ENCODE assay signal across 12 mouse cellular contexts in genomic region chr1:107000424-107000823, GRCm38 (mm10). TPM values are rescaled to one million over a fixed set of nuclear protein-coding genes. Genes with fewer than 3 reads are reported as not detected.
DNase-seq lines count a peak whose midpoint lies in the region; ATAC-seq and TF ChIP-seq lines count a peak whose summit lies in the region.
"Had no signal": no experiment of that assay in that cellular context is flagged by ENCODE, and none has a peak within 500 bp of the region (broad histone marks: within the 10 kb centered on the region; RNA-seq: fewer than 3 reads in every experiment).

No protein-coding gene starts in this region.

- no peak overlapping the region for H3K27ac ChIP-seq in forebrain, embryonic 15.5 days (replicated peaks)
- no peak overlapping the region for H3K27ac ChIP-seq in forebrain, embryonic 11.5 days (ENCODE audit: low read depth, low read length)
- H3K27ac ChIP-seq in midbrain, embryonic 14.5 days (replicated peaks; ENCODE audit: low read depth, low read length): no peak overlapping the region
- no peak overlapping the region for H3K27ac ChIP-seq in midbrain, embryonic 16.5 days (ENCODE audit: low read length)
- no peak overlapping the region for H3K27ac ChIP-seq in thymus, adult 2 months (ENCODE audit: control insufficient read depth, insufficient read depth, low read length)
- H3K27ac ChIP-seq: embryonic facial prominence, embryonic 13.5 days had no signal

- H3K4me1 ChIP-seq in forebrain, embryonic 15.5 days: no peaks in the 10 kb centered on the region
- H3K4me1 ChIP-seq in forebrain, embryonic 11.5 days (replicated peaks; ENCODE audit: control insufficient read depth, insufficient read depth, low read length): no peaks in the 10 kb centered on the region
- H3K4me1 ChIP-seq in midbrain, embryonic 14.5 days (ENCODE audit: control insufficient read depth, insufficient read depth, low read length): no peaks in the 10 kb centered on the region
- no peaks in the 10 kb centered on the region for H3K4me1 ChIP-seq in midbrain, embryonic 16.5 days (ENCODE audit: control insufficient read depth, insufficient read depth, low read length)
- no peaks in the 10 kb centered on the region for H3K4me1 ChIP-seq in thymus, adult 2 months (replicated peaks; ENCODE audit: control insufficient read depth, insufficient read depth, low read length)
- H3K4me1 ChIP-seq: embryonic facial prominence, embryonic 13.5 days had no signal

- ATAC-seq in forebrain, embryonic 15.5 days (replicated peaks): 0 out of 2 replicates have a peak, but pooled peaks have one; percentile 32
- ATAC-seq in forebrain, embryonic 11.5 days (replicated peaks; ENCODE audit: low FRiP score): no peak
- peak; percentile 48; the same call in 1 of the 2 replicates for ATAC-seq in midbrain, embryonic 14.5 days (ENCODE audit: low FRiP score, low TSS enrichment)
- no peak for ATAC-seq in midbrain, embryonic 16.5 days
- ATAC-seq: liver, postnatal 0 days had no signal

- H3K9me3 ChIP-seq in forebrain, embryonic 15.5 days: no peaks in the 10 kb centered on the region
- H3K9me3 ChIP-seq in forebrain, embryonic 11.5 days (ENCODE audit: control insufficient read depth, low read length): no peaks in the 10 kb centered on the region
- no peaks in the 10 kb centered on the region for H3K9me3 ChIP-seq in midbrain, embryonic 14.5 days (ENCODE audit: control insufficient read depth, low read length)
- H3K9me3 ChIP-seq in midbrain, embryonic 16.5 days (replicated peaks; ENCODE audit: control insufficient read depth, low read length, poor library complexity, severe bottlenecking): no peaks in the 10 kb centered on the region
- H3K9me3 ChIP-seq: embryonic facial prominence, embryonic 13.5 days had no signal

- H3K27me3 ChIP-seq in forebrain, embryonic 15.5 days: no peaks in the 10 kb centered on the region
- no peaks in the 10 kb centered on the region for H3K27me3 ChIP-seq in forebrain, embryonic 11.5 days (ENCODE audit: control insufficient read depth, insufficient read depth, low read length)
- H3K27me3 ChIP-seq in midbrain, embryonic 14.5 days (ENCODE audit: control insufficient read depth, insufficient read depth, low read length): no peaks in the 10 kb centered on the region
- no peaks in the 10 kb centered on the region for H3K27me3 ChIP-seq in midbrain, embryonic 16.5 days (ENCODE audit: control insufficient read depth, insufficient read depth, low read depth, low read length)
- no peaks in the 10 kb centered on the region for H3K27me3 ChIP-seq in thymus, adult 2 months (ENCODE audit: control insufficient read depth, insufficient read depth, low read length)
- H3K27me3 ChIP-seq: embryonic facial prominence, embryonic 13.5 days had no signal

- 71% methylated on average over 13 of the region's 13 CpGs for WGBS in forebrain, embryonic 15.5 days
- WGBS in forebrain, embryonic 11.5 days: 83% methylated on average over 13 of the region's 13 CpGs
- WGBS in midbrain, embryonic 14.5 days: 77% methylated on average over 13 of the region's 13 CpGs
- WGBS in midbrain, embryonic 16.5 days: 69% methylated on average over 13 of the region's 13 CpGs
- WGBS in thymus, adult 2 months: 83% methylated on average over 13 of the region's 13 CpGs

- no peaks in the 10 kb centered on the region for H3K36me3 ChIP-seq in forebrain, embryonic 15.5 days
- no peaks in the 10 kb centered on the region for H3K36me3 ChIP-seq in forebrain, embryonic 11.5 days (ENCODE audit: control insufficient read depth, insufficient read depth, low read length)
- H3K36me3 ChIP-seq in midbrain, embryonic 14.5 days (ENCODE audit: control insufficient read depth, insufficient read depth, low read length): no peaks in the 10 kb centered on the region
- H3K36me3 ChIP-seq in midbrain, embryonic 16.5 days (ENCODE audit: control insufficient read depth, insufficient read depth, low read length): no peaks in the 10 kb centered on the region
- no peaks in the 10 kb centered on the region for H3K36me3 ChIP-seq in thymus, adult 2 months (ENCODE audit: control insufficient read depth, insufficient read depth, low read length)
- H3K36me3 ChIP-seq: embryonic facial prominence, embryonic 13.5 days had no signal

- no peak for DNase-seq in forebrain, embryonic 11.5 days (ENCODE audit: low spot score)
- DNase-seq in midbrain, embryonic 14.5 days: peak; percentile 17
- DNase-seq in brain, embryonic 14.5 days (ENCODE audit: low read depth): peak; percentile 62
- peak; percentile 24 for DNase-seq in lung, postnatal 10 days
- DNase-seq in embryo, embryonic 10.5 days (ENCODE audit: low spot score): no peak
- DNase-seq in thymus, adult 2 months: no peak
- DNase-seq: liver, postnatal 0 days had no signal

- no peak for TF ChIP-seq POLR2A in brain, embryonic 14.5 days (IDR thresholded peaks at IDR 0.05; ENCODE audit: borderline replicate concordance, extremely low read depth, insufficient read depth, insufficient read length, poor library complexity, severe bottlenecking)
- TF ChIP-seq POLR2A in thymus, adult 2 months (IDR thresholded peaks at IDR 0.05; ENCODE audit: control insufficient read depth, extremely low read depth, insufficient read depth, low read length, poor library complexity): no peak

- H3K9ac ChIP-seq in forebrain, embryonic 15.5 days (replicated peaks): no peak overlapping the region
- H3K9ac ChIP-seq in forebrain, embryonic 11.5 days (ENCODE audit: low read length): no peak overlapping the region
- no peak overlapping the region for H3K9ac ChIP-seq in midbrain, embryonic 14.5 days (replicated peaks; ENCODE audit: low read length)
- H3K9ac ChIP-seq in midbrain, embryonic 16.5 days (ENCODE audit: low read depth, low read length): no peak overlapping the region
- H3K9ac ChIP-seq: embryonic facial prominence, embryonic 13.5 days; liver, postnatal 0 days had no signal

- H3K4me3 ChIP-seq in forebrain, embryonic 15.5 days: no peak overlapping the region
- H3K4me3 ChIP-seq in forebrain, embryonic 11.5 days (ENCODE audit: low read depth, low read length): no peak overlapping the region
- H3K4me3 ChIP-seq in midbrain, embryonic 14.5 days (replicated peaks; ENCODE audit: low read depth, low read length): no peak overlapping the region
- H3K4me3 ChIP-seq in midbrain, embryonic 16.5 days (ENCODE audit: low read depth, low read length): no peak overlapping the region
- no peak overlapping the region for H3K4me3 ChIP-seq in thymus, adult 2 months (ENCODE audit: control insufficient read depth, insufficient read depth, low read length)
- H3K4me3 ChIP-seq: embryonic facial prominence, embryonic 13.5 days had no signal

- no peak for TF ChIP-seq CTCF in brain, embryonic 14.5 days (IDR thresholded peaks at IDR 0.05; ENCODE audit: borderline replicate concordance, extremely low read depth, insufficient read depth, insufficient read length)
- TF ChIP-seq CTCF in thymus, adult 2 months (IDR thresholded peaks at IDR 0.05; ENCODE audit: borderline replicate concordance, control insufficient read depth, extremely low read depth, insufficient read depth, low read length, poor library complexity): no peak

- no peak overlapping the region for H3K4me2 ChIP-seq in forebrain, embryonic 15.5 days (replicated peaks)
- H3K4me2 ChIP-seq in forebrain, embryonic 11.5 days (ENCODE audit: low read depth, low read length, severe bottlenecking): no peak overlapping the region
- H3K4me2 ChIP-seq in midbrain, embryonic 14.5 days (ENCODE audit: low read length): no peak overlapping the region
- H3K4me2 ChIP-seq in midbrain, embryonic 16.5 days (ENCODE audit: low read length): no peak overlapping the region
- H3K4me2 ChIP-seq: embryonic facial prominence, embryonic 13.5 days had no signal

RNA-seq across cellular contexts. Expression of gene Serpinb13, which starts 19.6 kb away (rescaled TPM):
- polyA plus RNA-seq in forebrain, embryonic 15.5 days (2015; fragmentation: Nextera tagmentation; extraction: Ambion mirVana): not detected in 2 replicates
- polyA plus RNA-seq in forebrain, embryonic 11.5 days (2014; fragmentation: Nextera tagmentation; extraction: Ambion mirVana): not detected in 2 replicates
- polyA plus RNA-seq in midbrain, embryonic 14.5 days (2014; fragmentation: Nextera tagmentation; extraction: Ambion mirVana): not detected in 2 replicates
- polyA plus RNA-seq in midbrain, embryonic 16.5 days (2015; fragmentation: Nextera tagmentation; extraction: Ambion mirVana): not detected in 2 replicates
- not detected in 2 replicates for polyA plus RNA-seq in brain, embryonic 14.5 days (2012; rRNA removed)
- polyA plus RNA-seq in thymus, adult 2 months (2012; rRNA removed): 0.11 TPM in 1 of 2 replicates, not detected in the other
- polyA plus RNA-seq: embryonic facial prominence, embryonic 13.5 days; liver, postnatal 0 days; neural tube, embryonic 14.5 days; stomach, embryonic 14.5 days had no signal

RNA-seq across cellular contexts. Expression of gene Serpinb3a, which starts 51.7 kb away (rescaled TPM):
- polyA plus RNA-seq in forebrain, embryonic 15.5 days (2015; fragmentation: Nextera tagmentation; extraction: Ambion mirVana): not detected in 2 replicates
- not detected in 2 replicates for polyA plus RNA-seq in forebrain, embryonic 11.5 days (2014; fragmentation: Nextera tagmentation; extraction: Ambion mirVana)
- not detected in 2 replicates for polyA plus RNA-seq in midbrain, embryonic 14.5 days (2014; fragmentation: Nextera tagmentation; extraction: Ambion mirVana)
- polyA plus RNA-seq in midbrain, embryonic 16.5 days (2015; fragmentation: Nextera tagmentation; extraction: Ambion mirVana): not detected in 2 replicates
- polyA plus RNA-seq in brain, embryonic 14.5 days (2012; rRNA removed): 0.39 TPM in 1 of 2 replicates, not detected in the other
- polyA plus RNA-seq in thymus, adult 2 months (2012; rRNA removed): 0.62 and 0.97 TPM in 2 replicates
- polyA plus RNA-seq: liver, postnatal 0 days; neural tube, embryonic 14.5 days had no signal

Comparison
In these comparisons a context has a peak if more than half of its experiments do, and no peak if none do; other contexts are left out.
1. ATAC-seq: peak in forebrain, embryonic 15.5 days (single experiment) and midbrain, embryonic 14.5 days (single experiment); none in forebrain, embryonic 11.5 days (single experiment) and midbrain, embryonic 16.5 days (single experiment).
2. DNase-seq: peak in midbrain, embryonic 14.5 days (single experiment), brain, embryonic 14.5 days (single experiment) and lung, postnatal 10 days (single experiment); none in forebrain, embryonic 11.5 days (single experiment), embryo, embryonic 10.5 days (single experiment) and thymus, adult 2 months (single experiment).